Mouse (Mus musculus) lung, adult 2 months (tissue): ENCODE results near the gene Vapb.

ENCODE experiments used
- CTCF ChIP-seq: fragments of 200-500 bp; IDR thresholded peaks from 2 replicates; pipeline ENCODE4 v1.5.1; 2011; ENCODE audit warnings: mild to moderate bottlenecking, low read length, control low read depth; ENCODE audit not compliant: insufficient read depth
- POLR2A ChIP-seq: fragments of 200-500 bp; IDR thresholded peaks from 2 replicates; pipeline ENCODE4 v1.6.1; 2011; ENCODE audit warnings: low read depth, mild to moderate bottlenecking, control low read depth, low read length, borderline replicate concordance; ENCODE audit errors: extremely low read depth

- TF ChIP-seq POLR2A (no peak), CTCF (no peak)
These were observed 38.2 kb downstream of the Vapb start for GRCm38 (mm10) chr2:173775556-173775955.
